Mouse (Mus musculus) right cerebral cortex, postnatal 25 days (tissue): ENCODE results near the gene Tmem37.

ENCODE experiments used
- DNase-seq: peaks from one replicate; pipeline ENCODE4 v3.0.0; 2022

Gene Tmem37

DNA sequence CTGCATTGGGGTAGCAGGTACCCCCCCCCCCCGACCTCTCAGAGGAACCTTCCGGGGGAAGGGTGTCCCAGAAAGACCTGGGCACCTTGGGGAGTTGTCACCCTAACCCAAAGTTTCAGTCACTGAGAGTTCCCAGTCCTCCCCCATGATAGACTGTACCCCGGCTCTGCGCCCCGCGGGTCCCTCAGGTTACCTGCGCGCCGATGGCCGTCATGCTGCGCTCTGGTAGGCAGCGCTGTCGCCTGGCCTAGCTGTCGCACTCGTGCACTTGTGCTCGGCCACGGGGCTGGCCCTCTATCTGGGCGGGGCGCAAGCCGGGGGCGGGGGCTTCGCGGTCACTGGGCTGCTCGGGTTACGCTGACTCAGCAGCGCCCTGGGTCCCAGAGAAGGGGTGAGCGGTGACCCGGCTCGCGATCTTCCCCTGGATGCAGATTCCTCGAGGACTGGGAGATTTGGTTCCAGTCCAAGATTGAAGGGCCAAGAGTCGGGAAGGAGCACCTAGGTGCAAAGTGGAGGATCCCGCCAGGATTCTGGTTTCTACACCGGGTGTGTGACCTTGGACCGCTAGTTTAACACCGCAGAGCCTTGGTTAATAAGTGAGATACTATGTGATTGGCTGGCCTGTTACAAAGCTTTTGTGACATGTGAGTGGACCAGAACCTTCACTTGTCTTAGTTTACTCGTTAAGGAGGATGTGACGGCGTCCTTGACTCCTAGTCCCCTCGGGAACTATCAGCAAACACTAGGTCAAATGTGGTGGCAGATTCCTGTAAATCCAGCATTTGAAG lies at the start of gene Tmem37:
TSS of gene Tmem37 (minus strand) at position 556 of the 788 bp plus-strand sequence.
- DNase-seq, result no peak

GRCm38 (mm10) chr1:120122634-120123383 lies 48.9 kb upstream of the Tmem37 start:
- DNase-seq, result no peak

DNA sequence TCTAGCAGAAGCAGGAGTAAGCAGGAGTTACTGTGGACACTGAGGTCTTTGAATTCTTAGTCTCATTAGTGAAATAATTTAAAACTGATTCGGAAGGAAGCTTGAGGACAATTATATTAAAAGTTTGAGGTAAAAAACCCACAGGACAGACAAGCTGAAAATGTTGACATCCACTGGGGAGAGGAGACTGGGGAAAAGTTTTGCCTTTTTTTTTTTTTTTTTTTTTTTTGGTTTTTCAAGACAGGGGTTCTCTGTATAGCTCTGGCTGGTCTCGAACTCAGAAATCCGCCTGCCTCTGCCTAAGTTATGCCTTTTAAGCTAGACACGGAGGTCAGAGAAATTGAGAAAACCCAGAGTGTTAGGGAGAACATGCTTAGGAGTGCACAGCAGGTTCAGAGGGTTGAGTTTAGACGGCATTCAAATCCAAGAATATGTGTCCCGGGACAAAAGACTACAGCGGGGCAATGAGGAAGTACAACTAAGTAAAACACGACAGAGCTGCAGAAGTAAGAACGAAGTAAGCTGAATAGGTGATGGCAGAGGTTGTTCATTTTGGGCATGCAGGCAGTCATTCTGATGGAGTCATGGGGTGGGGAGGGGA lies 48.2 kb upstream of the Tmem37 start:
- no peak for DNase-seq

GRCm38 (mm10) chr1:120120969-120121811 lies 47.3 kb upstream of the Tmem37 start, which contains the start of the genes Dbi and 3110009E18Rik:
Gene Dbi, minus strand, starts transcription at chr1:120121078.
Gene 3110009E18Rik, plus strand, starts transcription at chr1:120121187.
- DNase-seq, result peak; percentile 98

DNA sequence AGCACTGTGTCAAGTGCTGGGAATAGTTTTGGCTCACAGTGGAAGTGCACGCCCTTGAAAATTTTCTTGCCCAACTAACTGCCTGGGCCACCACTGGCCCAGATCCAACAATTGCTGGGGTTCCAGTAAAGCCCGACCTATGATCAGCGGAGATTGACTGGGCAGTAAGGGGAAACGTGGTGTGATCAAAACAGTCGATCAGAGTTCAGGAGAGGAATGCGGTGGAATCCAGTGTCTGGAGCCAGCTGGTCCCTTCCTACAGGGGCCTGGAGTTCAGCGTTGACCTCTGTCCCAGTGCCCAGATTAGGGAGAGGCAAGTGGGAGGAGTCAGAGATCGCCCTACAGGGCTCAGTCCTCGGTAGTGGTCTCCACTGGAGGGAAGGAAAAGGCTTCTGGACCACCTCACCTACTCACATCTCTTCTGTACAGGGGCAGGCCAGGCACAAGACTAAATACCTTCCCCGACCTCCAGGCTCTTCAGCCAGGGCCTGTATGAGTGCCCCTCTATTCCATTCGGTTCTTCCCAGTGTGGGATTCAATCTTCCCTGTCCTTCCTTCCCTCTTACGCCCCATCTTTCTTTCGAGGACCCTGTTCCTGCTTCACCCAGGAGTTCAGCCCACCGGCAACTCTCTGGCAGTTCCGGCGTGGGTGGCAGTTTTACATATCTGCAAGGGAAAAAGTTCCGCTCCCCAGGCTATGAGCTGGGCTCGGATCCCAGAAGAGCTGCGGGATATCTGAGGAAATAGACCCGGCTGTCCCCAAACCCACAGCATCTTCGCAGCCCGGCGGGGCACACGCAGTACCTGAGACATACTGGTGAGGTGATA lies 46.5 kb upstream of the Tmem37 start:
- DNase-seq, result peak; percentile 34

GRCm38 (mm10) chr1:120119389-120119788 lies 45.5 kb upstream of the Tmem37 start:
- DNase-seq, result no peak

DNA sequence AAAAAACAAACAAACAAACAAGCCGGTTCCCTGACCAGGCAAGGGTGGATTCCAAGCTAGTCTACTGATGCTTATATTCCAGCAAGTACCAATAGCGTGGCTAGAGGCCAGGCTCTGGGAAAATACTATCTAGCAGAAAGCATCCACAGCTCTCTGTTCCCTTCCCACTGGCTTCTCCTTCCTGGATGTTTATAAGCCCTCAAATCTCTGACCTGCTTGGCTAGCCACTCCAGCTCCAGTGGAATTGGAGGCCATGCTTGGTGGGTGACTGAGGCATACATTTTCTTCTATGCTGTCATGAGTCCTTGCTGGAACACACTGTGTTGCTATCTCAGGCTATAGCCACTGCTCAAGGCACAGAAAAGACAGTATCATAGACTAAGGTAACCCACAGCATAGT lies 45.0 kb upstream of the Tmem37 start:
- no peak for DNase-seq

GRCm38 (mm10) chr1:120116106-120116505 lies 42.2 kb upstream of the Tmem37 start:
- DNase-seq, result no peak

DNA sequence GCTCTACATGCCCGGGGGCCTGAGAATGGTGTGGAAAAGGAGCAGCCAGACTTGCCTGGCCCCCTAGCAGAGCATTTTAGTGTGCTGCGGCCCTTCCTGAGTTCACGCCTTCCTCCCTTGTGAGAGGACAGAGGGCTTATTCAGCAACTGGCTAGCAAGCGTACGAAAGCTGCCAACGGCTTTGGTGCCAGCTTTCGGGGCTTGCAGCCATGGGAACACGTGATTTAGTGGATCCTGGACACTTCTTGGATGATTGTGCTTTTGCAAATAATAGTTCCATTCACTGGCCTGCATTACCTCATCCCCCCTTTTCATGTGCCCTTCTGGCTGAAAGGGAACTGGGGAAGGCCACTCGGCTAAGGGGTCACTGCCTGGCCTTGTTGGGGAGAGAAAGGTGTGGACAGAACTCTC lies 41.8 kb upstream of the Tmem37 start:
- peak; percentile 59 for DNase-seq

DNA sequence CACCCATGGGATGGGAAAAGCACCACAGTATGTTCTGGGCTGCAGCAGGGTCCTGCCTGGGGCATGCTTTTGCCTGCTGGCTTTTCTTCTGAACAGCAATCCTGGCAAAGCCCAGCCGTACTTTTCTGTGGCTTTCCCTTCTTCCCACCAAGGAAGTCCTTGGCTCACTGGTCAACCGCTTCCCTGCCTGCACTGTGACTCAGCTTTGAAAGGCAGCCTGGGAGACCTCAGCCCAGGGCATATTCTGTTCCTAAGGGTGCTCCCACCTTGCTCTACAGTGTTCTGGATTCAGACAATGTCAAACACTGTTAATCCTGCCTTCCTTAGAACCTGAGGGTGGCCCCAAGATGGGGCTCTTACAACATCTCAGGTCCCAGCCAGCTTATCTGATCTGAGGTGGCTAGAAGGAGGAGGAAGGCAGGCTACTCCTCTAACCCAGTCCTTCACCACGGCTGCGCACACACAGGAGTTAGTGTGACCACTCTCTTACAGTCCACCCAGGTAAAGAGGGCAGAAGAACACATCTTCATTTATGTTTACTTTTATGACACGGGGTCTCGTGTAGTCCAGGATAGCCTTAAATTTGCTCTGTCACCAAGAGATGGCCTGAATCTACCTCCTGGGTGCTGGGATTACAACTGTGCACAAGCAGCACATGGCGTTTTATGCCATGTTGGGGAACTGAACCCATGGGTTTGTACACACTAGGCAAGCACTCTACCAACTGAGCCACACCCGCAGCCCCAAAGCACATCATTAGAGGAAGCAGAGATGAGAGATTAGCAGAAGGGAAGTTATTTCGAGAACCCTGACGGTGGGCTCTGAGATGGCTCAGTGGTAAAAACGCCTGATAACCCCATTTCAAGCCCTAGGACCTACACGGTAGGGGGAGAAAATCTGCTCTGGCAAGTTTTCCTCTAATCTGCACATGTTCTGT lies 38.6 kb upstream of the Tmem37 start:
- no peak for DNase-seq

- DNase-seq, result no peak
These were observed 37.9 kb upstream of the Tmem37 start for GRCm38 (mm10) chr1:120111766-120112165.

DNA sequence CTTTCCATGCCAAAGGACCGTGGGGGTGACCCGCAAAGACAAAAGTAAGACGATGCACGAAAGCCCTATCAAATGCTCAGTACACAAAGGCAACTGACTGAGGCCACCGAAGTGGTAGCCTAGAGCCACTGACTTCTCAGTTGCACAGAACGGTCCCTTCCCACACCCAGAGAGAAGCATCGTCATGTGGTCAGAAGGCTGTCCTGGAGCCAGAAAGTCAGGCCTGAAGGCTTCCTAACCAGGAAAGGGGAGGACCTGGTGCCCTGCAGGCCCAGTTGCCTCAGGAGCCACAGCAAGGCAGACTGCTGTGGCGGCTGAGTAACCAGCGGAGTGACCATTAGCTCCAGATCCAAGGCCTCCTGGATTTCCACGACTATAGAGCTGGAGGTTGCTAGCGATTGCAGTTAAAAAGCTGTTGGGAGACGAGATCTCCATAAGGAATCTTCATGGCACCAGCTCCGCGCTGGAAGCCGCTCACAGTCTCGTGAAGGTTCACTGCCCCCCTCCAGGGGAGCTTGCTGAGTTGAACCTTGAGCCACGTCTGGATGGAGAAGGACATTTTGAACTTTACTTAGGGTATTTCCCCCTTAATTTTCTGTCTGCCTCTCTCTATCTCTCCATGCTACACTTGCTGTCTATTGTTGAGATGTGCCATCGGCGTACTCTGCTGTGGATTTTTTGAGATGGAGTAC lies 36.0 kb upstream of the Tmem37 start:
- DNase-seq, result no peak

- DNase-seq, result no peak
These were observed 31.7 kb upstream of the Tmem37 start for GRCm38 (mm10) chr1:120105556-120105959.

DNA sequence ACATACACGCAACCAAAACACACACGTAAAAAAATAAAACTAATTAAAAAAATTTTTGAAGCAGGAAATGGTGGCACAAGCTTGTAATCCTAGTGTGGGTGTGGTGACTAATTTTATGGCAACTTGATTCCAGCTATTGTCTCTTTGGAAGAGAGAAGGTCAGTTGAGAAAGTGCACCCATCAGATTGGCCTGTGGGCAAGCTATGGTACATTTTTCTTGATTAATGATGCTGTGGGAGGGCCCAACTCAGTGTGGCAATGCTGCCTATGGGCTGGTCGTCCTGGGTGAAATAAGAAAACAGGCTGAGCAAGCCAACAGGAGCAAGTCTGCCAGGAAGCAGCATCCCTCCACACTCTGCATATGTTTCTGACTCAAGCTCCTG lies 27.3 kb upstream of the Tmem37 start:
- no peak for DNase-seq

GRCm38 (mm10) chr1:120100456-120101226 lies 26.8 kb upstream of the Tmem37 start:
- no peak for DNase-seq

DNA sequence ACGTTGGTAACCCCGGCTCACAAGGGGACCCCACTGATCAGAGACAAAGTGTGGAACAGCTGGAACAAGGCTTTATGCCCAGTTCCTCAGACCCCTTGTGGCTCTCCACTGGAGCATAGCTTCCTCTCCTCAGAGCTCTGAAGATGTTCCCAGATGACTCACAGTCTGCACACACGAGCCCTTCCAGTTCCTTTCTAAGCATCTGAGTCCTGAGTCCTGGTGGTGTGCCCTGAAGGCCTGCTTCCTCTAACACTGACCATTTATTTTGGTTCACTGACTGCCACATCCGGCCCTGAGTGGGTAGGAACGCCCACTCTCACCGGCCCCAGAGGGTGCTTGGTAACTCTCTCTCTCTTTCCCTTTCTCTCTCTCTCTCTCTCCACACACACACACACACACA lies 25.6 kb upstream of the Tmem37 start:
- no peak for DNase-seq

DNA sequence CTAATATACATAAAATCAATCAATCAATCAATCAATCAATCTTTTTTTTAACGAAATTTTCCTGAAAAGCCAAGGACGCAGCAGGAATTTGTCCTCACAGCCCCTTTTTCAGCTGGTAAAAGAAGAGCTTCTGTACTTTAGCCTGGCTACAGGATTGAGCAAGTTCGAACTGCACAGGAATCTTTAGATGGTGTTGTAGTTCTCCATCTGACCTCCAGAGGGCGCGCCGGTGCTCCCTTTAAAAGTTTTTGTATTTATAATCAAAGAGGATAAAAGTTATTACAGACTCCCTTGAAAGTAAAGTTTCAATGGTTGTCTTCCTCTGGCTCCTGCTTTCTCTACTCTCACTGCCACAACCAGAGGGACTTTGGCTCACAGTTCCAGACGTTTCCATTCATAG lies 24.5 kb upstream of the Tmem37 start:
- DNase-seq, result peak; percentile 58

DNA sequence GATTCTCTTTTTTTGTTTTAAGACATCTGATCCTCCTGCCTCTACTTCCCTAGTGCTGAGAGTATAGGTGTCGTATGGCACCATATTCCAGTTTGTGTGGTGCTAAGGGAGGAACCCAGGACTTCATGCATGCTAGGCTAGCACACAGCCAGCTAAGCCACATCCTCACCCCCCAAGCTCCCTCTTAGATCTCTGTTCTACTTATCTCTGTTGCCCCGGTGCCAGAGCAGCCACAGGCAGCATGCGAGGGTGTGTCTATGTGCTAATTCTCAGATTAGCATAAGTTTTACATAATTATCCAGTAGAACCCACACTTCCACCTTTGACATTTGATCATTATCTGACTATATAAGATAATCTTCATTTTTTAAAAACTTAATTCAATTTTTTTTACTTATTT lies 21.0 kb upstream of the Tmem37 start:
- no peak for DNase-seq

GRCm38 (mm10) chr1:120093482-120094134 lies 19.7 kb upstream of the Tmem37 start:
- peak; percentile 80 for DNase-seq
